Mouse (Mus musculus): ENCODE results near the gene Ephb1.

DNA sequence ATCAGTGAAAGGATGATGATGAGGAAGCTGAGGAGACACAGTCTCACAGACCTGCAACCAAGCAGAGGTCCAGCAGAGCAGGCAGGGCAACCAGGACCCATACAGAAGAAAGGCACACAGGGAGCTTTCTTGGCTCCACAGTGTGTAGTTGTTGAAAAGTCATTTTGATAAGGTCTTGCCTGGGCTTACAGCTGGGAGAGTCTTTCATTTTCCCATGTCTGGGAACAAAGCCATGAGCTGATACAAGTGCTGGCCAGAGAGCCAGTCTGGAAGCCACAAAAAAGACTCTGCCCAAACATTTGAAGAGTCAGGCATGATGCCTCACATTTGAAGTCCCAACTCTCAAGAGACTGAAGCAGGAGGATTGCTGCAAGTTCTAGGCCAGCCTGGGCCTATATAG is 339.0 kb downstream of the Ephb1 start:
- TF ChIP-seq CTCF (conservative IDR thresholded peaks at IDR 0.05 in 1 of 2, IDR thresholded peaks at IDR 0.05 in 1 of 2; ENCODE audit: low read depth in 2 of 2, low read length in 2 of 2) (no peak), JUN (IDR thresholded peaks at IDR 0.05; ENCODE audit: insufficient read depth, low read depth, low read length) (no peak), TBP (conservative IDR thresholded peaks at IDR 0.05; ENCODE audit: low read depth, low read length) (no peak), GABPA (IDR thresholded peaks at IDR 0.05; ENCODE audit: insufficient replicate concordance, low read depth, low read length) (no peak), POLR2A (IDR thresholded peaks at IDR 0.05; ENCODE audit: low read depth, low read length) (no peak), ELF1 (IDR thresholded peaks at IDR 0.05; ENCODE audit: low read depth, low read length) (no peak), RCOR1 (conservative IDR thresholded peaks at IDR 0.05; ENCODE audit: low read depth, low read length) (no peak), MYC (IDR thresholded peaks at IDR 0.05; ENCODE audit: low read depth, low read length) (no peak), MXI1 (IDR thresholded peaks at IDR 0.05; ENCODE audit: low read depth, low read length) (no peak), MAX (IDR thresholded peaks at IDR 0.05; ENCODE audit: low read length) (no peak), ZC3H11A (IDR thresholded peaks at IDR 0.05; ENCODE audit: low read depth, low read length) (no peak), NELFE (IDR thresholded peaks at IDR 0.05; ENCODE audit: low read depth, low read length) (no peak)

Measured in CH12.LX (cell line).